Mouse (Mus musculus) neural tube, embryonic 13.5 days (tissue): ENCODE data around the gene Thra. TPM values are rescaled to one million over a fixed set of nuclear protein-coding genes. Genes with fewer than 3 reads are reported as not detected.

Experiments
- ATAC-seq: fragments of 200-750 bp; cut with Nextera tagmentation; 2 replicates; pipeline ENCODE4 v1.8.0; 2017; ENCODE audit warnings: low read depth, mild to moderate bottlenecking, moderate TSS enrichment, moderate library complexity
- H3K27ac ChIP-seq: fragments of 300-500 bp; sonication (generic); replicated peaks from 2 replicates; pipeline ENCODE4 v1.5.1; 2015; ENCODE audit warnings: moderate library complexity, mild to moderate bottlenecking, inconsistent platforms
- H3K27me3 ChIP-seq: fragments of 300-500 bp; sonication (generic); 2 replicates; pipeline ENCODE4 v1.6.1; 2015; ENCODE audit warnings: mild to moderate bottlenecking, inconsistent platforms
- H3K36me3 ChIP-seq: fragments of 300-500 bp; sonication (generic); 2 replicates; pipeline ENCODE4 v1.6.1; 2015; ENCODE audit warnings: mild to moderate bottlenecking, inconsistent platforms
- H3K4me1 ChIP-seq: fragments of 300-500 bp; sonication (generic); replicated peaks from 2 replicates; pipeline ENCODE4 v1.6.1; 2015; ENCODE audit warnings: inconsistent platforms
- H3K4me2 ChIP-seq: fragments of 300-500 bp; sonication (generic); 2 replicates; pipeline ENCODE4 v1.6.1; 2015; ENCODE audit warnings: inconsistent platforms, mild to moderate bottlenecking, moderate library complexity
- H3K4me3 ChIP-seq: fragments of 300-500 bp; sonication (generic); 2 replicates; pipeline ENCODE4 v1.5.1; 2015; ENCODE audit warnings: mild to moderate bottlenecking, inconsistent platforms
- H3K9ac ChIP-seq: fragments of 300-500 bp; sonication (generic); 2 replicates; pipeline ENCODE4 v1.6.1; 2015; ENCODE audit warnings: moderate library complexity, mild to moderate bottlenecking, inconsistent platforms
- H3K9me3 ChIP-seq: fragments of 300-500 bp; sonication (generic); 2 replicates; pipeline ENCODE4 v1.6.1; 2016; ENCODE audit warnings: inconsistent platforms
- WGBS: fragments of 180-500 bp; shearing (Covaris S2); methylation state at CpG from one replicate; pipeline ENCODE4 v1.1.7; 2015; 5-methylcytosine and 5-hydroxymethylcytosine counted together
- polyA plus RNA-seq: library from polyadenylated mRNA; unstranded; fragments of >200 nt; fragmentation: Nextera tagmentation; extraction: Ambion mirVana; gene quantifications from 2 replicates; pipeline ENCODE4 v1.2.1, GENCODE M21; 2015

The Thra gene
- polyA plus RNA-seq, 1 experiment from 2014 or later = 94.4 TPM

GRCm38 (mm10) chr11:98776843-98777590 is 36.6 kb downstream of the Thra start:
- no peak overlapping the region for H3K4me2 ChIP-seq
- H3K9me3 ChIP-seq = no peaks in the 10 kb centered on the region
- H3K9ac ChIP-seq = peak overlapping the region; percentile 51
- no peaks in the 10 kb centered on the region for H3K36me3 ChIP-seq
- H3K27me3 ChIP-seq = no peaks in the 10 kb centered on the region
- WGBS = 16% methylated on average over 9 of the region's 9 CpGs
- no peak for ATAC-seq
- H3K27ac ChIP-seq = peak overlapping the region; percentile 67
- no peak overlapping the region for H3K4me3 ChIP-seq
- H3K4me1 ChIP-seq = peaks cover 60% of the 10 kb centered on the region

GRCm38 (mm10) chr11:98777888-98778287 is 37.5 kb downstream of the Thra start:
- ATAC-seq = no peak
- H3K27ac ChIP-seq = 0 out of 2 replicates have a peak overlapping the region, but pooled peaks have one; percentile 35
- H3K4me1 ChIP-seq = peaks cover 62% of the 10 kb centered on the region
- no peaks in the 10 kb centered on the region for H3K9me3 ChIP-seq
- no peak overlapping the region for H3K4me2 ChIP-seq
- no peaks in the 10 kb centered on the region for H3K27me3 ChIP-seq
- no peak overlapping the region for H3K9ac ChIP-seq
- no peak overlapping the region for H3K4me3 ChIP-seq
- no peaks in the 10 kb centered on the region for H3K36me3 ChIP-seq

DNA sequence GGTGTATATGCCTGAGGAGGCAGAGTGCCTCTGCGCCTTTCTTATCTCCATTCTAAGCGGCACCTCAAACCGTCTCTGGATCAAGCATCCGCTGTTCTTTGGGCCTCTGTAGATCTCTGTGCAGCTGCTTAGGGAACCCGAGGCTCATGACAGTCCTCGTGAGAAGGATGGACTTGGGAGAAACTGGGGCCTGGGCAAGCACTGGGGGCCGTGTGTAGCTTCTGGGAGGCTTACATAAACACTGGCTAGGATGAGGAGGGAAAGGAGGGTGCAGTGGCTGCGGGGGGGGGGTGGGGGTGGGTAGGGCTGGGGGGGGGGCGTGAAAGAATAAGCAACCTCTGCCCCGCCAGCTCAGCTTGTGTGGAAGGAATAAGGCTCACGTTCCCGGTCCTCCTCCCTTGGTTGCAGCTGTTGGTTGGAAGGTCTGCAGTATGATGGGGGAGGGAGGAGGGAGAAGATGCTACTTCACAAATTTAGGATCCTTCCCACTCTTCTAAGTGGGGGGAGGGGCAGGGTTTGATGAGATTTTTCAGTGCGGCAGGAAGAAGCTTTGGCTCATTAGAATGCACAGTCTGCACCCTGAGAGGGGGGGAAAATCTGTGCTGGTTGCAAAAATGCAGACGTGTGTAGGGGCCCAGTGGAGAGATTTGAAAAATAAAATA is 41.5 kb downstream of the Thra start:
- no peak for ATAC-seq
- no peaks in the 10 kb centered on the region for H3K9me3 ChIP-seq
- peak overlapping the region; percentile 59 for H3K9ac ChIP-seq
- H3K4me3 ChIP-seq = no peak overlapping the region
- H3K27me3 ChIP-seq = no peaks in the 10 kb centered on the region
- peaks cover 61% of the 10 kb centered on the region for H3K4me1 ChIP-seq
- peak overlapping the region; percentile 85 for H3K27ac ChIP-seq
- no peaks in the 10 kb centered on the region for H3K36me3 ChIP-seq
- peak overlapping the region; percentile 49 for H3K4me2 ChIP-seq
- WGBS = 20% methylated on average over 13 of the region's 14 CpGs

- Histone ChIP-seq H3K27me3 (no peaks in the 10 kb centered on the region), H3K9ac (peak overlapping the region; percentile 59), H3K4me3 (peak overlapping the region; percentile 17), H3K27ac (peak overlapping the region; percentile 85), H3K36me3 (no peaks in the 10 kb centered on the region), H3K9me3 (no peaks in the 10 kb centered on the region), H3K4me2 (peak overlapping the region; percentile 49), H3K4me1 (peaks cover 60% of the 10 kb centered on the region)
- WGBS = 3% methylated on average over 17 of the region's 17 CpGs
- ATAC-seq = no peak
Observed at GRCm38 (mm10) chr11:98782651-98783235, 42.3 kb downstream of the Thra start.

GRCm38 (mm10) chr11:98783236-98783696 is 42.8 kb downstream of the Thra start:
- peak; percentile 38; the same call in 1 of the 2 replicates for ATAC-seq
- H3K36me3 ChIP-seq = no peaks in the 10 kb centered on the region
- no peaks in the 10 kb centered on the region for H3K9me3 ChIP-seq
- H3K27ac ChIP-seq = peak overlapping the region; percentile 85
- H3K4me3 ChIP-seq = peak overlapping the region; percentile 17
- peaks cover 61% of the 10 kb centered on the region for H3K4me1 ChIP-seq
- peak overlapping the region; percentile 49 for H3K4me2 ChIP-seq
- peak overlapping the region; percentile 59 for H3K9ac ChIP-seq
- H3K27me3 ChIP-seq = no peaks in the 10 kb centered on the region
- 1% methylated on average over 20 of the region's 20 CpGs for WGBS

DNA sequence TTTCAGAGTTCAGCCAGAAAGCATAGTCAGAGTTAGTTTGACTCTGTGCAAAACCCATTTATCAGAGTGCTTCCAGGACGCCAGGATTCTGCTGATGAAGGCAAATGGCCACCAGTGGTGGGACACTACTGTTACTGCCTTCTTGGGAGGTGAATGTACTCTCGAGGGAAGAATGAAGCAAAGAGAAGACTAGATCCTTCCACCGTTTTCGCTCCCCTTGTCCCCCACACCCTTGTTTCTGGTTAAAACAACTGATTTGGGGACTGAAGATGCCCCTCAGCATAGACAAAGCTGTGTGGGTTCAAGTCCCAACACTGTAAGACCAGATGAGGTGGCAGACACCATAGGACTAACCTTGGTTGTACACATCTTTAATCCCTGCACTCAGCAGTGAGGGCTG is 43.7 kb downstream of the Thra start:
- H3K4me1 ChIP-seq = peaks cover 69% of the 10 kb centered on the region
- peak overlapping the region; percentile 85; the same call in 1 of the 2 replicates for H3K27ac ChIP-seq
- H3K9me3 ChIP-seq = no peaks in the 10 kb centered on the region

GRCm38 (mm10) chr11:98785214-98785613 is 44.8 kb downstream of the Thra start:
- H3K9ac ChIP-seq = no peak overlapping the region
- H3K36me3 ChIP-seq = no peaks in the 10 kb centered on the region
- peaks cover 77% of the 10 kb centered on the region for H3K4me1 ChIP-seq
- no peaks in the 10 kb centered on the region for H3K27me3 ChIP-seq
- 66% methylated on average over 10 of the region's 10 CpGs for WGBS
- H3K9me3 ChIP-seq = no peaks in the 10 kb centered on the region
- H3K4me2 ChIP-seq = no peak overlapping the region
- ATAC-seq = no peak
- no peak overlapping the region for H3K4me3 ChIP-seq
- peak overlapping the region; percentile 89 for H3K27ac ChIP-seq

More for the DNA sequence above, 43.7 kb downstream of the Thra start:
- Histone ChIP-seq H3K9ac (no peak overlapping the region), H3K36me3 (no peaks in the 10 kb centered on the region), H3K4me2 (no peak overlapping the region), H3K4me3 (no peak overlapping the region), H3K27me3 (no peaks in the 10 kb centered on the region)
- 67% methylated on average over 4 of the region's 4 CpGs for WGBS
- ATAC-seq = no peak

DNA sequence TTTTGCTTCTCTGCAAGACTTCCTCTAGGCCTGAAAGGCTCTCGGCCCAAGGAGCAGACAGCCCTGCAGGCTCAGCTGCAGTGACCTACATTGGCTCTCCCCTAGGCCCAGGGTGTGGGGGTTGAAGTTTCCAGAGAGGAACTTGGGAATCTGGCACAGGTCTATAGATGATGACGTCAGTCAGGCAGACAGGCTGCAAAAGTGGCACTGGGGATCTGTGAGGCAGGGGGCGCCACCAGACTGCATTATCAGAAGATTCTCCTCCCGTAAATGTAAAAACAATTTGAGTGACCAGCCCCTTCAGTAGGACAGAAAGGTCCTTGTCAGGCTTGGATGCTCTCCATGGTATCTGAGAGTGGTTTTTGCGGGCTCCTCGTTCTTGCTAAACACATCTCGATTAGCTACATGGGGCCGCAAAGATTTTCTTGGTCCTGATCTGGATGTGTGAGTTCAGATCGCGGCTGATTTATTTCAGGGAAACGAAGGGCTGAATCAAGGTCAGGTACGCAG is 45.4 kb downstream of the Thra start:
- H3K9ac ChIP-seq = peak overlapping the region; percentile 45
- WGBS = 12% methylated on average over 12 of the region's 12 CpGs

GRCm38 (mm10) chr11:98786359-98787214 is 46.1 kb downstream of the Thra start:
- H3K27ac ChIP-seq = peak overlapping the region; percentile 89
- H3K9me3 ChIP-seq = no peaks in the 10 kb centered on the region
- H3K4me3 ChIP-seq = 0 out of 2 replicates have a peak overlapping the region, but pooled peaks have one; percentile 9
- WGBS = 1% methylated on average over 14 of the region's 15 CpGs
- no peaks in the 10 kb centered on the region for H3K36me3 ChIP-seq
- H3K27me3 ChIP-seq = no peaks in the 10 kb centered on the region
- peak; percentile 66 for ATAC-seq
- H3K9ac ChIP-seq = peak overlapping the region; percentile 45
- peak overlapping the region; percentile 44 for H3K4me2 ChIP-seq
- H3K4me1 ChIP-seq = peaks cover 75% of the 10 kb centered on the region

More for the DNA sequence above, 45.4 kb downstream of the Thra start:
- peaks cover 77% of the 10 kb centered on the region for H3K4me1 ChIP-seq
- no peaks in the 10 kb centered on the region for H3K9me3 ChIP-seq
- no peaks in the 10 kb centered on the region for H3K36me3 ChIP-seq
- no peaks in the 10 kb centered on the region for H3K27me3 ChIP-seq
- peak overlapping the region; percentile 44 for H3K4me2 ChIP-seq
- H3K4me3 ChIP-seq = 0 out of 2 replicates have a peak overlapping the region, but pooled peaks have one; percentile 9
- peak overlapping the region; percentile 89 for H3K27ac ChIP-seq
- ATAC-seq = no peak

- Histone ChIP-seq H3K4me3 (no peak overlapping the region), H3K4me2 (no peak overlapping the region; the same call in 1 of the 2 replicates), H3K27me3 (no peaks in the 10 kb centered on the region), H3K36me3 (no peaks in the 10 kb centered on the region), H3K9me3 (no peaks in the 10 kb centered on the region), H3K27ac (no peak overlapping the region), H3K9ac (no peak overlapping the region), H3K4me1 (peaks cover 69% of the 10 kb centered on the region)
- no peak for ATAC-seq
- WGBS = 39% methylated on average over 7 of the region's 7 CpGs
Observed at GRCm38 (mm10) chr11:98787229-98787628, 46.8 kb downstream of the Thra start.

- Histone ChIP-seq H3K4me1 (peaks cover 66% of the 10 kb centered on the region), H3K9me3 (no peaks in the 10 kb centered on the region), H3K4me2 (no peak overlapping the region), H3K27ac (no peak overlapping the region), H3K4me3 (no peak overlapping the region), H3K27me3 (no peaks in the 10 kb centered on the region), H3K36me3 (no peaks in the 10 kb centered on the region), H3K9ac (no peak overlapping the region)
- ATAC-seq = no peak
- WGBS = 93% methylated on average over 1 of the region's 1 CpGs
Observed at GRCm38 (mm10) chr11:98787691-98788090, 47.3 kb downstream of the Thra start.
